Mouse (Mus musculus) R1 (cell line): ENCODE measurements around the gene Tns1.
A peak's percentile ranks its signal among the peaks of the same experiment; 100 is the strongest.

Experiments
- DNase-seq: peaks from one replicate; pipeline ENCODE4 v3.0.0-alpha.2; 2018; ENCODE audit warnings: low read depth, low spot score

Tns1 gene

DNA sequence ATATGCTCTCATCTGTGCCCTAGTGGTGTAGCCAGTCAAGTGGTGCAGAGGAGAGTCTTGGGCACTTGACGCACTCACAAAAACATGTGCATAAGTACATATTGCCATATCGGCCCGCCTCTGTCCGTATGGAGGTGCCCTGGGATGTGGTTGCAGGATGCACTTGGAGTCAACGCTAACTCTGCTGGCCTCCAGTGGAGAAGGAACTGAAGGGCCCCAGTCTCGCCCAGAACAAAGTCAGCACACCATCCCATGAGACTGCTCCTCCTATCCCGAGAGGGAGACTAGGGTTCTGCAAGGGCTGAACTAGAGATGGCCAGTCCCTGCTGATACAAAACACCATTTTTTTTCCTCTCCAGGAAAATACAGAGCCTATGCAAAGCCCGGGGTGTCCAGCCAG, 1.0 kb downstream of the Tns1 start:
- DNase-seq: no peak

DNA sequence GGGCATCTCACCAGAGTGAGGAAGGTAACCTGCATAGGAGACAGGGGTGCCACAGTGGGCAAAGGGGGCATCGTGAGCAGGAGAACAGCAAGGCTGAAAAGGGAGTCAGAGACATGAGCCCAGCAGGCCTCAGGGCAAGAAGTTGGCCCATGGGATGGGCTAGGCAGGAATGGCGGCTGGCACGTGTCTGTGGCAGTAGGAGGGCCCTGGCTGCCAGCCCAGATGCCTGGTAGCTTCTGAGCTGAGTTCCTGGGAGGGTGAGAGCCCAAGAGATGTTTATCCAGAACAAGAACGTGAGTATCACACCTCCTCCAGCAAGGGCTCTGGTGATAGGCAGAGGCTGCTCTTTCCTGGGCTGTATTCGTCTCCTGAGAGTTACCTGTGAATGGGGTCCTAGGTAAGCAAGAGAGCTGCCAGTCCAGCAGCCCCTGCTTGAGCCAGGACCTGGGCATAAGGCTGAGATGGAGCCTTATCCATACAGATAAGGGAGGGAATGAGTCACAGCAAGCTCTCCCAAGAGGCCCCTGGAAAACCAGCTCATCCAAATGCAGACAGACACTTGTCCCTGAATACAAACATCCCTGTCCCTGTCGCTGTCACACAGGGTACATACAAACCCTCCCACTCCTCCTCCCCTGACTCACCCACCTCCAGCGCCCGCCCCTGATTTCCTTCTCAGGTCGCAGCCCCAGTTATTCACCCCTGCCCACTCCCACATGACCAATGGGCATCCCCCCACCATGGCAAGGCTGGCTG, 2.2 kb downstream of the Tns1 start:
- no peak for DNase-seq

DNA sequence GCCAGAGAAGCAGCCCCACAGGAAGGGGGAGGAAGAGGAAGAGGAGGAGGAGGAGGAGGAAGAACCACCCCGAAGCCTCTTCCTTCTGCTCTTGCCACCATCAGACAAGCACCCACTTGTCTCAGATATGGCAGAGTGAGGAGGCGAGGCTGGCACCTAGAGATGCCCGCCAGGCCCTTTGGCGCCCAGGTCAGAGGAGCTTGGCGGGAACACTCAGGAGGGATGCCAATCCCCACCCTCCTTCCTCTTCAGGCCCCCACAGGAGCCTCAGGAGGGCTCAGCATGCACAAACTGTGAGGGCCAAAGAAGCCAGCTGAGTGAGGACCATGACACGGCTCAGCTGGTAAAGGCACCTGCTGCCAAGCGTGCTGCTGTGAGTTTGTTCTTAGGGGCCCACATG, 3.1 kb downstream of the Tns1 start:
- DNase-seq: no peak

DNA sequence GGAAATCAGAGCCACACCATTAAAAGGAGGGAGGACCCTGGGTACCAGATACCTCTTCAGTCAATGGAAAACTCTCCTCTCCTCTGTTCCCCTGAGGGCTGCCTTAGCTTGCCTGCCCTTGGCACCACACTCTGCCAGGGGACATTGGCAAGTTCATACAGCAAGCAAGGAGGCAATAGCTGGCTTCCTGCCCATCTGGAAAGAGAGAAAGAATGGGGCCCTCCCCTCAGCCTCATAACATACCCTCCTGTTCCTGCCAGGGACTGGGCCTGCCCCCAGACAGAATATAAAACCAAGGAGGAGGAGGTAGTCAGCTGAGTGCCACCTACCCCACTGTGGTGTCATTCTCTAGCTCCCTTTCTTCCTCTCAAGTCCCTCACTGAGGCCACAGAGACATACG, 5.1 kb downstream of the Tns1 start:
- no peak for DNase-seq

DNA sequence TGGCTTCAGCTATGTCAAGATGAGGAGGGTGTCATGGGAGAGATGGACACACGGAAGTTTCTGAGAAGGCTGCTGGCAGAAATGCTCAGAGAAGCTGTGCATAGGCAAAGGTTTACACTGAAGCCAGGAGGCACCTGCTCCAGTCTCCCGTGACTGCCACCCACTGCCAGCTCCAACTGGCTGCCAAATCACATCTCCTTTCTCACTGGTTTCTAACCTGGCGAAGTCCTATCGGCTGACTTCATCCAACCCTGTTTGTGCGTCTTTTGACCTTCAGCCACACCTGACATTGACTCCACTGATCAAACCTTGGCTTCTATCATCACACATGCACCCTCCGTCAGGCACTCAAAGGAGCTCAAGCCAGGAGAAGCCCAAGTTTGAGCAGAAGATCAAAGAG, 6.4 kb downstream of the Tns1 start:
- no peak for DNase-seq

DNA sequence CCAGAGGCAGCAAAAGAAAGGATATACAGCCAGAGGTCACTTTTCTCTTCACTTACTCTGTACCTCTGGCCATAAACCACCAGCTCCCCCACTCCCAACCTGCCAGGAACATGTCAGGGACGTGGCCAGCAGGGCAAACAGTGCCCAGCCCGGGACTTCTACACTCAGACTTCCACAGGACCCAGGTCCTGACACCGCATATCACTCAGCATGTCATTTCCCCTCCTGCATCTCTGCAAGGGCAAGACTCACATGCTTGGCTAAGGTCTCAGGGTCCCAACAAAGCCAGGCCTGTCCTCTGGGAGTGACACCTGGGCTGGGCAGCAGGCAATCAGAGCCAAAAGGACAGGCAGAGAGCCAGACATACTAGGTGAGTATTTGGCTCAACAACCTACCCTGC, 11.2 kb downstream of the Tns1 start:
- DNase-seq: no peak

DNA sequence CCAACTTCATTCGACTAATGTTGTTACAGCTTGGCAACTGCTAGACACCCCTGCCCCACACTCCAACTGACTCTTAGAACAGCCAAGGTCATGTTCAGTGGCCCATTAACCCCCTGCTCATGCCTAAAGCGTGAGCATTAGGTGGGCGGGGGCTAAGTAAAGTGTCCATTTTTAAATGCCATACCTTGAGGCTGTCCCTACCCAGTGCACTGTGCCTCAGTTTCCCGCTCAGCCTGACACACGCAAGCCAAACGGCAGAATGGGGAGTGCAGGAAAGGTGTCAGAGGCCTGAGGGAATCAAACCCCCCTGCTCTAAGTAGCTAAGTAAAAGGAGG, 12.6 kb downstream of the Tns1 start:
- peak; percentile 91 for DNase-seq

DNA sequence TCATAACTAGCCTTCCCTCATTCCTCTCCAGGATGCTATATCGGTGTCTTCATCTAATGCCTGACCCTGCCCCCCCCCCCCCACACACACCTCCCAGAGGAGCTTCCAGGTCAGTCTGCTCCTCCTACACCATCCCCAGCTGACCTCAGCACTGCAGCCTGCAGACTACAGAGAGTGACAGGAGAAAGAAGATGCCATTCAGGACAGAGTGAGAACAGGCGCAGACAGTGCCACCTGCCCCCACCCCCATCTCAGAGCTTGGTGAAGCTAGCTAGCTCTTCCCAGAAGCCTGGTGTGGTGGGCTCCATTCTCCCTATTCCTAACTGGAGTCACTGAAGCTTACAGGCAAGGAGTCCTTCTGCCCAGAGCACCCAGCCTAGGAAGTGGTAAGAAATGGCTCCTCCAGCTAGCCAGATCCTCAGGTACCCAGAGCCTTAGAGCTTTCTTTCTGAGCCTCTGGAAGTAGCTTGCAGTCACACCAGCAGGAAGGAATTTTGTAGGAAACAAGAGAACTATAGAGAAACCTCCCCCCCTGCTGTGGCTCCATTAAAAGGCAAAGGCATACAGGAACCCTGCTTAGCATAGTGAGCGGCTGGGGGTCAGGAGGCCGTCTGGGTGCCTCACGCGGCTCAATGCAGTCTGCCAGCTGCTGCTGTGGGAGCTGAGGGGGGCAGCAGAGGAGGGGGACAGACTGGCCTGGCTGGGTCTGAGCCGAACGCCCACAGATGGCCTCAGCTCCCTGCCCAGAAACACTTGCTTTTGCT, 13.1 kb downstream of the Tns1 start:
- peak; percentile 99 for DNase-seq

DNA sequence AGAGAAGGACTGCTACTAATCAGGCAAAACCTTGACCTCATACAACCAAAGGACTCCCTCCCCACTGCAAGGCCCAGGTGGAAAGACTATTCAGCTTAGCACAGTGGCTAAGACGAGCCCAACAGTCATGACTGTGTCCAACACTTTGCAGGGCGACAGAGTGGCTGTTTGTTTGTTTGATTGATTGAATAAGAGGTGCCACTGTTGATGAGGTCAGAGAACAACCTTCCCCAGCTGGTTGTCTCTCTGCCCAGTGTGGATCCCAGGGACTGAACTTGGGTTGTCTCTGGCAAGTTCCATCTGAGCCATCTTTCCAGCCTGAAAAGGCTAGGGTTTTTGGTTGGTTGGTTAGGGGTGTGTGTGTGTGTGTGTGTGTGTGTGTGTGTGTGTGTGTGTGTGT, 14.6 kb downstream of the Tns1 start:
- no peak for DNase-seq

DNA sequence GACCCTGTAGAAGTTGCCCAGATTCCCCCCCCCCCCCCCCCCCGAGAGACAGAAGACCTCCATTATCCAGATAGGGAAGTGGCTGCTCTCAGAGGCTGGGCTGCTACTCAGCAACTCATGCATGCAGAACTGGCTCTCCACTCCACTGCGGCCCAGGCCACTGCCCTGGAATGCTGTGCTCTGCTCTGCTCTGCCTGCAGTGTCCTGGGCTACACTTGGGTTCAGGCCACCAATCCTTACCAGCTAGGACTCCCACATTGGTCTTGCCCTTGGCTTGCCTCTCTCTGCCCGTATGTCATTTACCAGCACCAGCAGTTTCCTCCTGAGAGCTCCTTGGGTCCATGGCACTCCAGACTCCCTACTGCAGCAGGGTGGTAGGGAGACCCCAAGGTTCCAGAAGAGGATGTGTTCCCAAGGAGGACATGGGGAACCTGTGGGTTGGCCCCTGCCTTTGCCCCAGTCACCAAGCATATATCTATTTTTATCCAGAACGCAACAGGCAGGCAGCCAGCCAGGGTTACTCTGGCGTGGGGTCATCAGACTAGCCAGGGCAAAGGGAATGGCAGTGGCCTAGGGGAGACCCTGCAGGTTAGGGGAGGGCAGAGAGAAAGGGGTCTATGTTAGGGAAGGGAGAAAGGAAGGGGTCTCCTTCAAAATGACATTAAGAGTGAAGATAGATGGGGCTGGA, 16.2 kb downstream of the Tns1 start:
- DNase-seq: no peak

DNA sequence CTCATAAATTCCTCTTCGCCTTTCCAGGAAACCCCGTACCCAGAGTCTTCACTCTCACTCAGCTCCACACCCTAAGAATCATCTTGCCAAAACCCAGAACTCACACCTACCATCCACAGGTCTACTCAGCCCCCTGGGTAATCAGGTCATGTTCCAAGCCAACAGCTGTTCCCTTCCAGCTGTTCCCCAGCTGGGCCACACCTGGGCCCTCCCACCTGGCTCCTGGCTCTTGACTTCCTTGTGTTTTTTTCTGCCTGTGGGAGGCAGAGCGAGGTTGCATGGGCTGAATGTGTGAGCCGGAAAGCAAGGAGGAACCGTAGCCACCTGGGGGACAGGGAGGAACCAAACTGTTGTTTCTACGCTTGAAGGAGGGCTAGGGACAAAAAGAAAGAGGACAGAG, 18.0 kb downstream of the Tns1 start:
- peak; percentile 81 for DNase-seq

DNA sequence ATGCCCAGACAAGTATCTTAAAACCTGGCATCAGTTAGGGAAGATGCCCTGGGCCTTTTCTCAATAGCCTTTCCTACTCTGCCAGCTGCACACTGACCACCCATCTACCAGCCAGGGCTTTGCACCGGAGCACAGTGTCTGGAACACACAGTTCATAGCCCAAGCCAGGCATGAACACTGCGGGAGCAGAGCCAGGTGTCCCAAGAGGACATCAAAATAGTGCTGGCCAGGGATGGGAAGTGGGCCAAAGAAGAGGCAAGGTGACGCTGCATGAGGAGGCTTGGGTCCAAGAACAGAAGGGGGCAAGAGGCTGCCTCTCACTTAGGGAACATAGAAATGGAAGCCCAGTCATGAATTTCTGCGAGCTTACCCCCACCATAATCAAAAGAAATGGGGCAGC, 18.6 kb downstream of the Tns1 start:
- DNase-seq: no peak

DNA sequence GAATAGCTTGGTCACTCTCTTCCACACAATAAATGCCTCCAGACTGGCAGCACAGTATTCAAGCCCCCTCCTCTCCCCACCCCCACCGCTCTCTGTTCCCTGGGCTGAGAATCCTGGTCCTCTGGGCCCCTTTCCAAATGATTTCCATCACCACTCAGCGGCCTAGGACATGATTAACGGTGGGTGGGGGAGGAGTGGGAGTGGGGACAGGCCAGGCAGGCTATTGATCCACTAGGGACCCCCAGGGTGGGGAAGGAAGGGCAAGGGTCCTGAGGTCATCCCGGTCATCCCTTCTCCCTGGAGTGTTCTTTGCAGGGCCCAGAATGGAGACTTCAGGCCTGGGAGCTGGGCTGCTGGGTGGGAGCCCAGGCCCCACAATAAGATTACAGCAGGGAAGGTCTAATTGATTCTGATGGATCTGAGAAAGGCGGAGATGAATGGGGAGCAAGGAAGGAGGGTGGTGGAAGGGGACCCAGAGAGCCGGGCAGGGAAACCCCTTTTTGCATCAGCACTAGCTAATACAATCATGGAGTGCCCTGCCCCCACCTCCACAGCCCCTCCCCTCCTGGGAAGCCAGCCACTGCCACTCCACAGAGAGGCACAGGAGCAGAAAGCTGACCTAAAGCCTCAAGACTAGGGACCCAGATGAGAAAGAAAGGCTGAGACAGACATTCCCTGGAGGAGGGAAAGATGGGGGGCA, 20.4 kb downstream of the Tns1 start:
- DNase-seq: no peak

DNA sequence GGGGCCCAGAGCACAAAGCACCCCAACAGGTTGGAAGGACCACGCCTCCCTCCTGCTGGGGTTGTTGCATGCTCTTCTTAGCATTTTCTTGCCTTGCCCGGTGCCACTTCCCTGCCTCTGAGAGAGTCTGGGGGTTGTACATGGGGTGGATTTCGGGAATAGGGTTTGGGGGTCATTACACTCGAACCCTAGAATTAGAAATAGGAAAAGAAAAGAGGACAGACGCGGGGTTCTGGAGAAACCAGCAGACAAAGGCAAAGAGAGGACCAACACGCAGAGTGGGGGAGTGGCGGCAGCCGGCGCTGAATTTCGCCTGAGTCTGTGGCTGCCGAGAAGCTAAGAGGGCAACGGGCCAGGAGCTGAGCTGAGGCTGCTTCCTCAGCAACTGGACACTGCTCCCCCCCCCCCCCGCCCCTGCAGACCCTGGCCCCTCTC, 25.2 kb downstream of the Tns1 start:
- DNase-seq: no peak

DNA sequence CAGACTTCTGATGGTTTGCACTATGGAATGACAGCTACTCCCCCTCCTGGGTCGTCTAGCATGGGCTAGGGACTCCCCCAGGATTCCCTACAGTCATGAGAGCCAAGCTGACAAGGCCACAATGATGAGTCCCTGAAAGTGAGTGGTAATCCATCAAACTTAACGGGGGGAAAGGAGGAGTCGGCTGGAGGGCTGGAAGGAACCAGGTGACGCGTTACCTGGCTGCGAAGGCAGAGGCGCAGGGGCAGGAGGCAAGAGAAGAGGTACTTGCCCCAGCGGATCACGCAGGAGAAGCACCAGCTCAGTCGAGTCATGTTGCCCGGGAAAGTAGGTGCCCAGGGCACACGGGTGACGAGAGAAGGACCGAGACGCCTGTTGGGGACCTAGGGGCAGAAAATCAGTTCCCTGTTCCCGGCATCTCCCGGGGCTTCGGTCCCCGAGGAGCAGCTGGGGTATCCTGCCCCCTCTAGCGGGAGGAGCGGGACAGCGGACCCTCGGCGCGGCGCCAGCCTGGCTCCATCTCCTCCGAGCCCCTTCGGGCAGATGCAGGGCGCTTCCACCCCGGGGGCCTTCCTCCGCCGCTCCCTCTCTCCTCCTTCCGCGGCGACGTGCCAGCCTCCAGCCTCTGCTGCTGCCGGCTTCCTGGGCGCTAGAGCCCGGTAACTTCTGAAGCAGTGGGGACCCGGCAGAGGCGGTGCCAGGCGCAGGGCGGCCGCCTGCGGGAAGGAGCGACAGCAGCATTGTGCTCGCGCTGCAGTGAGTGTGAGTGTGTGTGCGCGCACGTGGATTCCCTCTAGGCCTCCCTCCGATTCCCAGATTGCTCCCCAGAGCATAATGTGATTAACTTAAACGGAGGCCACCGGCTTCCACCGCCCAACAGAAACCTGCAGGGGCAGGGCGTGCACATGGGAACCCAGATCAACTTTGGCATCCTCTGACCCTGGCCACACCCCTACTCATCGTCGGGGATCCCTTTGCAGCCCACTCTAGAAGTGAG, 25.9 kb downstream of the Tns1 start:
- peak; percentile 71 for DNase-seq

DNA sequence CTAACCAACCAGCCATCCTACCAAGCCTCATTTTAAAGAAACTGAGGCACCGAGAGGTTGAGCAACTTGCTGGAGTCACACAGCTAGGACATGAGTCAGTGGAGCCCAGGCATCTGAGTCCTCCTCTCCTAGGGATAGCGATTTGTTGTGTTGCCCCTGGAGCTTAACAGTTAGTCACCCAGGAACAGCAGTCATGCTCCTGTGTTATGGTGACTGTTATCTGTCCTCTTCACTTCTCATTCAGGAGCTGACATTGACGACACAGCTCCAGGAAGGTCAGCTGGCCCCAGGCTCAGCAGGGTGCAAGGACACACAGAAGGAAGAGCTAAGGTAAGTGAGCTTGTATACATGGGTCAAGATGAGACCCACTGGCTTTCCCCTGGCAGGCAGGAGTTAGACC, 28.5 kb downstream of the Tns1 start:
- no peak for DNase-seq

DNA sequence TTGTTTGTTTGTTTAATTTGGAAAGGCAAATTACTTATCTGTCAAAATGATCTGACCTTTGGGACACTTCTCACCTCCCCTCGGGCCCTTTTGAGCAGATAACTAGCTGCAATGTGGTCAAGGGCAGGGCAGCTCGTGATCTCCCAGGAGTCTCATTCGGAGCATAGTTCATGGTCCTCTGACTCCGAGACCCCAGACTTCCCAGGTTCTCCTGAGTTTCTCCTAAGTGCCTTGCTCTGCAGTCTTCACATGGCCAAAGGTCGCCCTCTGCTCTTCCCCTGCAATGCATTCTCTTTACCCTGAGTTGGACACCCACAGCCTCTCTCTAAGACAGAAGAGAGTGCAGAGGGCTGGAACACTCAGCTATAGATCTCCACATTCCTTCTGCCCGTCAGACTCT, 29.0 kb downstream of the Tns1 start:
- no peak for DNase-seq

DNA sequence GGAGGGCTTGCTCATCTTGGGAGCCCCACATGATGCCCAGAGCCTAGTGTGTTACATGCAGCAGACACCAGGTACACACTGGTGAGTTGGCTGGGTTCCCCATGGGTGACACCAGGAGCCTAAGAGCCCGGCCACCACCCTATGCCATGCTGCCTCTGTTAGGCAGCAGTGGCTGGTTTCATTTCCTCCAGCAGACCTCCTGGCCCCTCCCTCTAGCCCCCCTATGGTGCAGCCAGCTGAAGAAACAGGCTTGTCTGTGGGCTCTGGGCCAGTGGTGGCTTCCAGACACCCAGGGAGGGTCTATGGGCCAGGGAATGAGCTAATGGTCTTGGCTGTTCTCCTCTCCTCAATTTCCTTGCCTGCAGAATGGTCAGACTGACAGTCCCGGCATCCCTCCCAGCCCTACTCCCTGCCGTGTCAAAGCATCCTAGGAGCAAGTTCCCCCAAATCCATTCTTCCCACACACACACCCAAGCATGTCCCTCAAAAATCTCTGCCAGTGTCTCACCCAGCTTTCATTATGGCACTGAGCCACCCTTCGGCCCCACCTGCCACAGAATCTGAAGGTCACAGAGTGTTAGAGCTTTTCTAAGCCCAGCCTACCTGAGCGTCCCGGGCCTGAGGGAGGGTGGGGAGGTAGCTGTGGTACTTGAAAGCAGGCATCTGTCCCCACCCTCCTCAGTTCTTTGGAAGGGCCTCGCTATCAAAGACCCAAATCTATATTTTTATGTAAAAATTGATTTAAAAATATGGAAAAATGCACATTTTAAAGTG, 29.6 kb downstream of the Tns1 start:
- DNase-seq: peak; percentile 77

DNA sequence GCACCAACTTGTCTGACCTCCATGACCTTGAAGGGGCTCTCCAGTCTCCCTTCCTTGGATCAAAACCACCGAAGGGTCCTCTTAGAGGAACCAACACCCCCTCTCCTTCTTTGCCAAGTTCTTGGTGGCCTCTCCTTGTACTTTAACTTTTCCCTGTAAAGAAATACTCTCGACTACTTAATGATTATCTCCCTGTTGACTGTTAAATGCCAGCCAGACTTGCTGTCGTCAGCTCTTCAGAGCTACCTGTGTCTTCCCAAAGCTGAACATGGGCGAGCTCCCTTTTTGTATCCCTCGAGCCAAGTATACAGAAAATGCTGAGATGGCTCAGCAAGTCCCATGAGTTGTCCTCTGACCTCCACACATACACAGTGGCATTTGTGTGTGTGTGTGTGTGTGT, 30.8 kb downstream of the Tns1 start:
- DNase-seq: no peak

DNA sequence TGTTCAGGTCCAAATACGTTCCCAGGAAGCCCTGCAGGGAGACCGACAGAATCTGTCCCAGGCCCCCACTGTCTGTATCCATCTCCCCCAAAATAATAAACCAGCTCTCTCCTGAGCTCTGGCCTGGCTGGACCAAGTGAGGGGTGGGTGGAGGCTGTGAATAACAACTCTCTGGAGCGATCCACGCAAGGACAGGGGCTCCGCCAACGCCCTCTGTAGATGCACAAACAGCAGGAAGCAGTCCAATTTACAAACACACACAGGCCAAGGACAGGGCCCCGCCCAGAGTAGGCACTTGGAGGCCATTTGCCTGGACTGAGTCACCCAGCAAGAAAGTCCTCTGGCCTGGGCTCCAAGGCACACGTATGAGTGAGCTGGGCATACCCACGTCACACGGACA, 32.0 kb downstream of the Tns1 start:
- DNase-seq: peak; percentile 75
